Mouse (Mus musculus) kidney, postnatal 0 days (tissue): ENCODE data around the gene Uba2. TPM values are rescaled to one million over a fixed set of nuclear protein-coding genes. Genes with fewer than 3 reads are reported as not detected.
A peak's percentile ranks its signal among the peaks of the same experiment; 100 is the strongest.
"Not testable (repeated sequence)": the region's sequence is repeated elsewhere in the genome, so short reads cannot be mapped to it uniquely, and the experiment has no call there.

Experiments
- ATAC-seq: fragments of 200-750 bp; cut with Nextera tagmentation; replicated peaks from 2 replicates; pipeline ENCODE4 v1.8.0; 2017; ENCODE audit warnings: low read depth, moderate number of reproducible peaks, moderate TSS enrichment, moderate library complexity; ENCODE audit not compliant: low FRiP score
- DNase-seq: peaks from one replicate; pipeline ENCODE4 v3.0.0-alpha.2; 2016; ENCODE audit warnings: low spot score
- H3K27ac ChIP-seq: fragments of 300-500 bp; sonication (generic); 2 replicates; pipeline ENCODE4 v1.5.1; 2014; ENCODE audit warnings: mild to moderate bottlenecking
- H3K27me3 ChIP-seq: fragments of 300-500 bp; sonication (generic); 2 replicates; pipeline ENCODE4 v1.6.1; 2014; ENCODE audit warnings: low read length, mixed read lengths; ENCODE audit not compliant: insufficient read depth
- H3K36me3 ChIP-seq: fragments of 300-500 bp; sonication (generic); 2 replicates; pipeline ENCODE4 v1.6.1; 2014; ENCODE audit warnings: low read length, mixed read lengths; ENCODE audit not compliant: insufficient read depth
- H3K4me1 ChIP-seq: fragments of 300-500 bp; sonication (generic); replicated peaks from 2 replicates; pipeline ENCODE4 v1.6.1; 2014; ENCODE audit warnings: antibody characterized with exemption, low read length, mixed read lengths; ENCODE audit not compliant: insufficient read depth
- H3K4me2 ChIP-seq: fragments of 300-500 bp; sonication (generic); 2 replicates; pipeline ENCODE4 v1.6.1; 2014; ENCODE audit warnings: mild to moderate bottlenecking, low read length, moderate library complexity, mixed read lengths
- H3K4me3 ChIP-seq: fragments of 300-500 bp; sonication (generic); replicated peaks from 2 replicates; pipeline ENCODE4 v1.5.1; 2014; ENCODE audit warnings: low read depth, low read length
- H3K9ac ChIP-seq: fragments of 300-500 bp; sonication (generic); 2 replicates; pipeline ENCODE4 v1.6.1; 2014; ENCODE audit warnings: low read depth, low read length
- H3K9me3 ChIP-seq: fragments of 300-500 bp; sonication (generic); replicated peaks from 2 replicates; pipeline ENCODE4 v1.6.1; 2016; ENCODE audit warnings: low read length, inconsistent platforms, mixed read lengths
- CTCF ChIP-seq: IDR thresholded peaks from 2 replicates; pipeline ENCODE4 v1.5.1; 2016; ENCODE audit warnings: antibody characterized with exemption, low read depth, mild to moderate bottlenecking, moderate library complexity
- WGBS: fragments of 180-500 bp; shearing (Covaris S2); extraction: QIAGEN DNeasy Blood & Tissue Kit; methylation state at CpG from one replicate; pipeline ENCODE4 v1.1.7; 2014; 5-methylcytosine and 5-hydroxymethylcytosine counted together
- polyA plus RNA-seq: library from polyadenylated mRNA; unstranded; fragments of >200 nt; fragmentation: Nextera tagmentation; extraction: Ambion mirVana; gene quantifications from 2 replicates; pipeline ENCODE4 v1.2.1, GENCODE M21; 2015

Gene Uba2
- polyA plus RNA-seq, 1 experiment from 2014 or later, result 133 TPM

DNA sequence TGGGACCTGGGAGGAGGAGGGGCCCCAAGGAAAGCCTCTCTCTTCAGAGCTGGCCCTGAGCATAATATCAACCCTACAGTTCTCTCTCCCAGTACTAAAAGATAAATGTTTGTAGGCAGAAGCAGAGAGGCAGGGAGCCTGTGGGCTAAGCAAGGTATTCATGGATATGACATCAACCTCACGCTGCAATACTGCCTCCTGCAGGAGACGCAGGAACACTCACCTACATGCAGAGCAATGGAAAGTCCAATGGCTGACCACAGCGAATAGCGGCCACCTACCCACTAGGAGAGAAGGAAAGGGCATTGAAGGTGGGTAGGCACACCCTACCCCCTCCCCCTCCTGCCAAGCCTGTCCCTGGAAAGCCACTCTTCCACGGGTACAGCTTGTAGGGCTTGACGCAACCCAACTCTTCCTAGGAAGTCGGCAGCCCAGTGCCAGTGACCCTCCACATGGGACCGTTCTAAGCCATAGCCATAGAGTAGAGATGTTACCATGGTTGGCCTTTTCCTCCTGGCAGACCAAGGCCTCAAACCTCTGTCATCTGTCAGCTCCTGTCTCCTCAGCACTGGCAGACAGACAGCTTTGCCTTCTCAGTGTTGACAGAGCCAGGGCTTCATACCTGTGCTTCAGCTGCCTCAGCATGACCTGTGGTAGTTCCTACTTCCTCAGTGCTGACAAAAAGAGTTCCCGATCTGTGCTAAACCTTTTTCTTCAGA is 38.8 kb upstream of the Uba2 start:
- no peak overlapping the region for H3K27ac ChIP-seq
- no peak overlapping the region for H3K4me3 ChIP-seq
- ATAC-seq (no peak), DNase-seq (no peak)
- no peak overlapping the region for H3K4me2 ChIP-seq
- no peaks in the 10 kb centered on the region for H3K27me3 ChIP-seq
- H3K36me3 ChIP-seq, result peaks cover 79% of the 10 kb centered on the region
- H3K9ac ChIP-seq, result no peak overlapping the region
- no peaks in the 10 kb centered on the region for H3K4me1 ChIP-seq
- 93% methylated on average over 9 of the region's 9 CpGs for WGBS
- peak; percentile 43; the same call in 1 of the 2 replicates for TF ChIP-seq CTCF
- H3K9me3 ChIP-seq, result no peaks in the 10 kb centered on the region

GRCm38 (mm10) chr7:34206331-34206730 is 36.9 kb upstream of the Uba2 start:
- no peak for DNase-seq
- 90% methylated on average over 6 of the region's 6 CpGs for WGBS

GRCm38 (mm10) chr7:34202147-34202546 is 32.7 kb upstream of the Uba2 start:
- not testable (repeated sequence) for ATAC-seq, H3K9ac ChIP-seq

More at GRCm38 (mm10) chr7:34206331-34206730, 36.9 kb upstream of the Uba2 start:
- Histone ChIP-seq H3K4me2 (no peak overlapping the region), H3K9me3 (no peaks in the 10 kb centered on the region), H3K9ac (no peak overlapping the region), H3K27me3 (no peaks in the 10 kb centered on the region), H3K4me3 (no peak overlapping the region), H3K4me1 (no peaks in the 10 kb centered on the region), H3K27ac (no peak overlapping the region), H3K36me3 (peaks cover 85% of the 10 kb centered on the region)
- ATAC-seq, result no peak
- no peak for TF ChIP-seq CTCF

DNA sequence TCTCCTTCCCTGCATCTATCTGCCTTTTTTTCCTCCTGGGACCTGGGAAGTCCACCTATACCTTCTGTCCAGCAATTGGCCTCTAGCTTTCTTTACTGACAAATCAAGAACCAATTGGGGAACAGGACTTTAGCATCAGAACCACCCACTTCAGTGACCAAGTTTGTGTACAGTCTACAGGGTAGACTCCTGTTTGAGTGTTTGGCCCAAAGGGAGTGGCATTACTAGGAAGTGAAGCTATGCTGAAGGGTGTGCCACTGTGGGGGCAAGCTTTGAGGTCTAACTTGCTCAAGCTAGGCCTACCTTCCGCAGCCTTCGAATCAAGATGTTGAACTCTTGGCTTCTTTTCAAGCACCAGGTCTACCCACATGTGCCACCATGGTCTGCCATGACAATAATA is 31.4 kb upstream of the Uba2 start:
- H3K36me3 ChIP-seq, result peaks cover 52% of the 10 kb centered on the region
- TF ChIP-seq CTCF, result no peak
- H3K9ac ChIP-seq, result no peak overlapping the region
- ATAC-seq (no peak), DNase-seq (no peak)
- no peaks in the 10 kb centered on the region for H3K9me3 ChIP-seq
- no peak overlapping the region for H3K27ac ChIP-seq
- H3K4me2 ChIP-seq, result no peak overlapping the region
- H3K4me1 ChIP-seq, result no peaks in the 10 kb centered on the region
- WGBS, result 93% methylated on average over 2 of the region's 2 CpGs
- H3K27me3 ChIP-seq, result no peaks in the 10 kb centered on the region
- H3K4me3 ChIP-seq, result no peak overlapping the region

More at GRCm38 (mm10) chr7:34202147-34202546, 32.7 kb upstream of the Uba2 start:
- not testable (repeated sequence) for H3K4me3 ChIP-seq, H3K27me3 ChIP-seq, H3K27ac ChIP-seq, H3K4me2 ChIP-seq, H3K4me1 ChIP-seq, H3K9me3 ChIP-seq, DNase-seq
- H3K36me3 ChIP-seq, result peaks cover 65% of the 10 kb centered on the region
- 86% methylated on average over 10 of the region's 10 CpGs for WGBS

- no peaks in the 10 kb centered on the region for H3K27me3 ChIP-seq
- peak; percentile 55 for DNase-seq
- H3K4me2 ChIP-seq, result no peak overlapping the region
- TF ChIP-seq CTCF, result peak; percentile 65
- no peaks in the 10 kb centered on the region; the same call in 1 of the 2 replicates for H3K4me1 ChIP-seq
- no peak overlapping the region for H3K9ac ChIP-seq
- 50% methylated on average over 3 of the region's 3 CpGs for WGBS
- H3K36me3 ChIP-seq, result peaks cover 27% of the 10 kb centered on the region
- no peak for ATAC-seq
- no peak overlapping the region for H3K27ac ChIP-seq
- H3K4me3 ChIP-seq, result no peak overlapping the region
- no peaks in the 10 kb centered on the region for H3K9me3 ChIP-seq
Observed at GRCm38 (mm10) chr7:34198346-34198745, 28.9 kb upstream of the Uba2 start.

DNA sequence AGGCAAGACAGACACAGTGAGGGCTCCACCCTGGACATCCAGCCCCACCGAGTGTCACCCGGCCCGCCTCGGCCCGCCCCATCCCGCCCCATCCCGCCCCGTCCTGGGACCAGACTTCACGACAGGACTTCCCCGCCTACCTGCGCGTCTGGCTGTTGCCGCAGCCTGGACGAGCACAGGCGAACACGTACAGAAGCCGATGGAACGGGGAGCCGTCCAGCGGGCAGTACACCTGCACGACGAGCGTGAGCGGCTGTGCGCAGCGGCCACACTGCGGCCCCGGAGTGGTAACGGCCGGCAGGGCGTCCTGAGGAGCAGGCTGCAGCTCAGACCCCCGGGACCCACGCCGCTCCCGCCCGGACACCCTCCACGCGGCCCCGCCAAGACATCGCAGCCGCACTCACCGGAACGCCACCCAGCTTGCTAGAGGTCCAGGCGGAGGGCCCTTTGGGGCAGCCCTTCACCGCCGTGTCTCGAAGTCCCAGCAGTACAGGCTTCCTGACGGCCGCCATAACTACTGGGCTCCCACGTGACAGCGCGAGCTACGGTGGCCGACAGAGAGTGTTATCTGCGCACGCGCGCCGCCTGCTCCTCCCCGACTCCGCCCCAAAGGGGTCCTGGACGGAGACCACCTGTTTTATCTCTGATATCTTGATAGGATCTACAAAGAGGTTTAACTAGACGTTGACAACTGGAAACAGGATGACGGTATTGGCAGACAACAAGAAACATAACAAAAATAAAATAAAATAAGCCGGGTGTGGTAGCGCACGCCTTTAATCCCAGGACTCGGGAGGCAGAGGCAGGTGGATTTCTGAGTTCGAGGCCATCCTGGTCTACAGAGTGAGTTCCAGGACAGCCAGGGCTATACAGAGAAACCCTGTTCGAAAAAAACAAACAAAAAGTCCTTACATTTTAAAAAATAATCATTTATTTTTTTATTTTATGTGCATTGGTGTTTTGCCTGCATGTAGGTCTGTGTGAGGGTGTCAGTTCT is 27.0 kb upstream of the Uba2 start, which contains the start of gene Pdcd2l:
Gene Pdcd2l (minus strand): TSS at position 530 of the 997 bp plus-strand sequence.
- peak within 1 kb of the TSS; percentile 61 for H3K4me2 ChIP-seq
- ATAC-seq, result peak; percentile 94
- H3K27ac ChIP-seq, result peak within 1 kb of the TSS; percentile 80
- H3K9me3 ChIP-seq, result no peaks in the 10 kb centered on the region
- DNase-seq, result peak; percentile 96
- H3K36me3 ChIP-seq, result peaks cover 19% of the 10 kb centered on the region; the same call in 1 of the 2 replicates
- peak within 1 kb of the TSS; percentile 94 for H3K4me3 ChIP-seq
- H3K27me3 ChIP-seq, result no peaks in the 10 kb centered on the region
- no peak for TF ChIP-seq CTCF
- H3K4me1 ChIP-seq, result no peaks in the 10 kb centered on the region; the same call in 1 of the 2 replicates
- 3% methylated on average over 70 of the region's 70 CpGs for WGBS
- peak within 1 kb of the TSS; percentile 96 for H3K9ac ChIP-seq
